In the genomic region with DNA sequence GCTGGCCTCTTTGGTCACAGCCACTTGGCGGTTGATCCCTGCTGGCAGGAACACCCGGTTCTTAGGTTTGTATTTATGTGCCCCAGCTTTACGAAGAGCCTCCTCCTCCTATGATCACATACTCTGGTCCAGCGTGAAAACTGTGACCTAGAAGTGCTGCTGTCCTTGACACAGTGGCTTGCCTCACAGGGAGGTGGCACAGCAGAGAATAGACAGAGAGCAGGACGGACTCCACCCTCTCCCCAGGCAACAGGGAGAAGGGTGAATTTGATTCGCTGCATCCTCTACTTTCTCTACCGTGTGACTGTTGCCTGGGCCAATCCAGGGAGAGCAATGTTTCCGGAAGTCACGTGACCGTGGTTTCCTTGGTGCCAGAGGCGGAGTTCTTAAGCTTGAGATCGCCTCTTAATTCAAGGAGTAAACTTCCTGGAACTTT, we compare ENCODE assay signal across 8 mouse cellular contexts. TPM values are rescaled to one million over a fixed set of nuclear protein-coding genes. Genes with fewer than 3 reads are reported as not detected.
DNase-seq lines count a peak whose midpoint lies in the region; ATAC-seq lines count a peak whose summit lies in the region.

No protein-coding gene starts in this region.

- peak; percentile 15 for DNase-seq in cerebellum, adult 9-10 months
- DNase-seq in cerebellum, adult 18-20 months, result no peak
- peak; percentile 94 for DNase-seq in WW6 (ENCODE audit: low read depth, low spot score)
- DNase-seq in hindbrain, embryonic 11.5 days (ENCODE audit: low spot score), result peak; percentile 61
- peak; percentile 39 to 47 for DNase-seq in left cerebral cortex, postnatal 25 days (ENCODE audit: low spot score in 2 of 2)
- peak; percentile 67 for DNase-seq in mesoderm, embryonic 11.5 days (ENCODE audit: low read depth, low spot score)

- peak overlapping the region; percentile 23 for H3K4me2 ChIP-seq in hindbrain, embryonic 11.5 days (replicated peaks; ENCODE audit: low read depth, low read length)
- peak overlapping the region; percentile 29 for H3K4me2 ChIP-seq in stomach, embryonic 16.5 days (ENCODE audit: low read depth, low read length)

- H3K27me3 ChIP-seq in hindbrain, embryonic 11.5 days (ENCODE audit: control insufficient read depth, insufficient read depth, low read length), result no peaks in the 10 kb centered on the region
- H3K27me3 ChIP-seq in stomach, embryonic 16.5 days (ENCODE audit: control insufficient read depth, insufficient read depth, low read length), result no peaks in the 10 kb centered on the region

- H3K4me1 ChIP-seq in hindbrain, embryonic 11.5 days (replicated peaks; ENCODE audit: control insufficient read depth, insufficient read depth, low read length), result no peaks in the 10 kb centered on the region
- H3K4me1 ChIP-seq in stomach, embryonic 16.5 days (ENCODE audit: control insufficient read depth, insufficient read depth, low read length), result peaks cover 26% of the 10 kb centered on the region

- H3K36me3 ChIP-seq in hindbrain, embryonic 11.5 days (ENCODE audit: control insufficient read depth, insufficient read depth, low read length), result no peaks in the 10 kb centered on the region
- H3K36me3 ChIP-seq in stomach, embryonic 16.5 days (ENCODE audit: control insufficient read depth, insufficient read depth, low read length), result no peaks in the 10 kb centered on the region

- ATAC-seq in erythroblast, adult 5-6 weeks (replicated peaks; ENCODE audit: low FRiP score, poor library complexity, severe bottlenecking), result peak; percentile 77
- ATAC-seq in hindbrain, embryonic 11.5 days (ENCODE audit: low FRiP score), result peak; percentile 56
- peak; percentile 93 for ATAC-seq in stomach, embryonic 16.5 days (ENCODE audit: insufficient read depth, low FRiP score)

- no peak overlapping the region; the same call in 1 of the 2 replicates for H3K9ac ChIP-seq in hindbrain, embryonic 11.5 days (ENCODE audit: low read depth, low read length)
- H3K9ac ChIP-seq in stomach, embryonic 16.5 days (ENCODE audit: low read length), result 0 out of 2 replicates have a peak overlapping the region, but pooled peaks have one; percentile 22

- H3K9me3 ChIP-seq in hindbrain, embryonic 11.5 days (ENCODE audit: control insufficient read depth, low read length), result no peaks in the 10 kb centered on the region
- H3K9me3 ChIP-seq in stomach, embryonic 16.5 days (replicated peaks; ENCODE audit: control insufficient read depth, low read length), result no peaks in the 10 kb centered on the region

- WGBS in hindbrain, embryonic 11.5 days, result 21% methylated on average over 12 of the region's 12 CpGs
- 22% methylated on average over 12 of the region's 12 CpGs for WGBS in stomach, embryonic 16.5 days

- intact Hi-C loops in left cerebral cortex, postnatal 25 days (cut with DNase I), result no loop called here

- peak overlapping the region; percentile 42; the same call in 1 of the 2 replicates for H3K27ac ChIP-seq in hindbrain, embryonic 11.5 days (ENCODE audit: low read depth, low read length)
- H3K27ac ChIP-seq in stomach, embryonic 16.5 days (ENCODE audit: low read length), result peak overlapping the region; percentile 88

- H3K4me3 ChIP-seq in hindbrain, embryonic 11.5 days (ENCODE audit: low read depth, low read length), result no peak overlapping the region
- 0 out of 2 replicates have a peak overlapping the region, but pooled peaks have one; percentile 3 for H3K4me3 ChIP-seq in stomach, embryonic 16.5 days (replicated peaks; ENCODE audit: low read length)

RNA-seq across cellular contexts. Expression of a gene that starts 7.0 kb away (rescaled TPM):
- total RNA-seq in erythroblast, adult 5-6 weeks (2015; ENCODE audit: low replicate concordance), result not detected in 2 replicates
- 0.94 and 1.3 TPM in 2 replicates for total RNA-seq in erythroblast, adult 5-6 weeks (2017; ENCODE audit: low replicate concordance)
- polyA plus RNA-seq in hindbrain, embryonic 11.5 days (2014; fragmentation: Nextera tagmentation; extraction: Ambion mirVana), result 0.82 and 1.1 TPM in 2 replicates
- not detected for total RNA-seq in left cerebral cortex, postnatal 25 days (2021)
- polyA plus RNA-seq in stomach, embryonic 16.5 days (2015; fragmentation: Nextera tagmentation; extraction: Ambion mirVana), result 70.8 and 81.7 TPM in 2 replicates

RNA-seq across cellular contexts. Expression of a gene that starts 8.8 kb away (rescaled TPM):
- 231 and 288 TPM in 2 replicates for total RNA-seq in erythroblast, adult 5-6 weeks (2015; ENCODE audit: low replicate concordance)
- 381 and 405 TPM in 2 replicates for total RNA-seq in erythroblast, adult 5-6 weeks (2017; ENCODE audit: low replicate concordance)
- 26.0 and 29.5 TPM in 2 replicates for polyA plus RNA-seq in hindbrain, embryonic 11.5 days (2014; fragmentation: Nextera tagmentation; extraction: Ambion mirVana)
- 10 to 100 TPM; 37.4 to 37.5 TPM for total RNA-seq in left cerebral cortex, postnatal 25 days (2021)
- polyA plus RNA-seq in stomach, embryonic 16.5 days (2015; fragmentation: Nextera tagmentation; extraction: Ambion mirVana), result 70.7 and 76.8 TPM in 2 replicates

RNA-seq across cellular contexts. Expression of a gene that starts 18.6 kb away (rescaled TPM):
- total RNA-seq in erythroblast, adult 5-6 weeks (2015; ENCODE audit: low replicate concordance), result 6.1 and 8.6 TPM in 2 replicates
- total RNA-seq in erythroblast, adult 5-6 weeks (2017; ENCODE audit: low replicate concordance), result 6.8 and 17.3 TPM in 2 replicates
- 95.5 and 98.2 TPM in 2 replicates for polyA plus RNA-seq in hindbrain, embryonic 11.5 days (2014; fragmentation: Nextera tagmentation; extraction: Ambion mirVana)
- total RNA-seq in left cerebral cortex, postnatal 25 days (2021), result 10 to 100 TPM; 28.1 to 32.3 TPM
- polyA plus RNA-seq in stomach, embryonic 16.5 days (2015; fragmentation: Nextera tagmentation; extraction: Ambion mirVana), result 68.7 and 75.0 TPM in 2 replicates

RNA-seq across cellular contexts. Expression of a gene that starts 47.8 kb away (rescaled TPM):
- total RNA-seq in erythroblast, adult 5-6 weeks (2015; ENCODE audit: low replicate concordance), result 16.1 and 17.1 TPM in 2 replicates
- total RNA-seq in erythroblast, adult 5-6 weeks (2017; ENCODE audit: low replicate concordance), result 4.4 and 6.1 TPM in 2 replicates
- polyA plus RNA-seq in hindbrain, embryonic 11.5 days (2014; fragmentation: Nextera tagmentation; extraction: Ambion mirVana), result 17.8 and 22.1 TPM in 2 replicates
- 10 to 100 TPM; 12.8 to 13.5 TPM for total RNA-seq in left cerebral cortex, postnatal 25 days (2021)
- polyA plus RNA-seq in stomach, embryonic 16.5 days (2015; fragmentation: Nextera tagmentation; extraction: Ambion mirVana), result 13.4 and 14.6 TPM in 2 replicates

Comparison
In these comparisons a context has a peak if more than half of its experiments do, and no peak if none do; other contexts are left out.
1. DNase-seq: peak in cerebellum, adult 9-10 months (single experiment), WW6 (single experiment), hindbrain, embryonic 11.5 days (single experiment), left cerebral cortex, postnatal 25 days (2 of 2) and mesoderm, embryonic 11.5 days (single experiment); none in cerebellum, adult 18-20 months (0 of 2).
2. RNA of a gene that starts 8.8 kb away (total RNA-seq): 231 to 405 TPM in erythroblast, adult 5-6 weeks; 37.4 to 37.5 TPM in left cerebral cortex, postnatal 25 days; every median in the first group is over 4 times any median in the second.
3. Peak in every context shown above with its lines, with median percentiles within 50 percentile points of each other: ATAC-seq.